Mouse (Mus musculus): ENCODE results near the gene Syt2.

DNA sequence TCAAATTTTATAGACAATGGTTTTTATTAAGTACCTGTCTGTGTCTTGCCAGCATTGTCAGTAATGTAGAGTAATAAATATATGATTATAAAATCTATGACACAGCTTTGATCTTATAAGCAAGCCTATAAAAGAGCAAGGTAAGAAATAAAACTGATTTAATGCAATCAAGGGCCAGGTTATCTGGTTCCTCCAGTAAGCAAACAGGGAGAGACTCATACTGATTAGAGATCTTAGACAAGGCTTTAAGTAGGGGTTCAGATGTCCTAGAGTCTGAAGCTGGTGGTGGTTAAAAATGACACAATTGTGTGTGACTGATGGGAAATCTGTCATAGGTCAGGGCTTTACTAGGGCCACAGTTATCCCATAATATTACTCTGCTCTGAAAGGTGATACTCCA, 145.0 kb downstream of the Syt2 start:
- TF ChIP-seq CTCF (IDR thresholded peaks at IDR 0.05; ENCODE audit: low read depth) (no peak), EP300 (IDR thresholded peaks at IDR 0.05; ENCODE audit: low read depth) (no peak)

Data from liver, embryonic 14.5 days (tissue).